Mouse (Mus musculus) limb, embryonic 14.5 days (tissue): ENCODE results near the gene Klrb1b. TPM values are rescaled to one million over a fixed set of nuclear protein-coding genes. Genes with fewer than 3 reads are reported as not detected.

Experiments
- ATAC-seq: fragments of 200-750 bp; cut with Nextera tagmentation; 2 replicates; pipeline ENCODE4 v1.8.0; 2017; ENCODE audit warnings: low read depth, moderate number of reproducible peaks, moderate TSS enrichment; ENCODE audit not compliant: low FRiP score
- DNase-seq: peaks from one replicate; pipeline ENCODE4 v3.0.0-alpha.2; 2015; ENCODE audit warnings: low spot score
- H3K27ac ChIP-seq: fragments of 300-500 bp; sonication (generic); replicated peaks from 2 replicates; pipeline ENCODE4 v1.5.1; 2014; ENCODE audit warnings: low read depth, mild to moderate bottlenecking, low read length, moderate library complexity, mixed read lengths
- H3K27me3 ChIP-seq: fragments of 300-500 bp; sonication (generic); 2 replicates; pipeline ENCODE4 v1.6.1; 2014; ENCODE audit warnings: low read length, mixed read lengths; ENCODE audit not compliant: control insufficient read depth, insufficient read depth
- H3K36me3 ChIP-seq: fragments of 300-500 bp; sonication (generic); 2 replicates; pipeline ENCODE4 v1.6.1; 2014; ENCODE audit warnings: mild to moderate bottlenecking, low read length, moderate library complexity, mixed read lengths; ENCODE audit not compliant: control insufficient read depth, insufficient read depth
- H3K4me1 ChIP-seq: fragments of 300-500 bp; sonication (generic); 2 replicates; pipeline ENCODE4 v1.6.1; 2014; ENCODE audit warnings: antibody characterized with exemption, low read length, mixed read lengths; ENCODE audit not compliant: control insufficient read depth, insufficient read depth
- H3K4me2 ChIP-seq: fragments of 300-500 bp; sonication (generic); replicated peaks from 2 replicates; pipeline ENCODE4 v1.6.1; 2014; ENCODE audit warnings: low read depth, mild to moderate bottlenecking, low read length, moderate library complexity; ENCODE audit not compliant: severe bottlenecking
- H3K4me3 ChIP-seq: fragments of 300-500 bp; sonication (generic); replicated peaks from 2 replicates; pipeline ENCODE4 v1.5.1; 2014; ENCODE audit warnings: low read length
- H3K9ac ChIP-seq: fragments of 300-500 bp; sonication (generic); 2 replicates; pipeline ENCODE4 v1.6.1; 2014; ENCODE audit warnings: mild to moderate bottlenecking, low read depth, low read length, moderate library complexity; ENCODE audit not compliant: severe bottlenecking
- H3K9me3 ChIP-seq: fragments of 300-500 bp; sonication (generic); 2 replicates; pipeline ENCODE4 v1.6.1; 2016; ENCODE audit warnings: low read length; ENCODE audit not compliant: control insufficient read depth
- POLR2A ChIP-seq: fragments of 200-500 bp; IDR thresholded peaks from 2 replicates; pipeline ENCODE4 v1.8.0; 2012; ENCODE audit warnings: inconsistent platforms, mild to moderate bottlenecking, moderate library complexity, borderline replicate concordance; ENCODE audit not compliant: insufficient read depth, insufficient read length; ENCODE audit errors: extremely low read depth
- WGBS: fragments of 180-500 bp; shearing (Covaris S2); extraction: QIAGEN DNeasy Blood & Tissue Kit; methylation state at CpG from one replicate; pipeline ENCODE4 v1.1.7; 2014; 5-methylcytosine and 5-hydroxymethylcytosine counted together
- polyA plus RNA-seq, 2 experiments: library from polyadenylated mRNA; depleted of rRNA in 1 of 2; stranded (reverse) in 1 of 2; unstranded in 1 of 2; fragments of >200 nt; fragmentation: Nextera tagmentation in 1 of 2; extraction: Ambion mirVana in 1 of 2; gene quantifications; 2 replicates each; pipeline versions ENCODE4 v1.2.1 to v1.2.3; 2012 to 2014

The Klrb1b gene
- polyA plus RNA-seq, 2 experiments = 0.23 to 0.40 TPM

GRCm38 (mm10) chr6:128765211-128765610 lies 60.9 kb downstream of the Klrb1b start:
- H3K9ac ChIP-seq = no peak overlapping the region
- no peak for ATAC-seq
- WGBS = 86% methylated on average over 1 of the region's 1 CpGs

GRCm38 (mm10) chr6:128764598-128764997 lies 61.5 kb downstream of the Klrb1b start:
- no peaks in the 10 kb centered on the region for H3K9me3 ChIP-seq
- H3K9ac ChIP-seq = no peak overlapping the region; the same call in 1 of the 2 replicates
- 19% methylated on average over 5 of the region's 5 CpGs for WGBS
- TF ChIP-seq POLR2A = no peak
- ATAC-seq (no peak), DNase-seq (no peak)
- H3K27ac ChIP-seq = no peak overlapping the region
- no peaks in the 10 kb centered on the region for H3K4me1 ChIP-seq
- H3K36me3 ChIP-seq = no peaks in the 10 kb centered on the region
- peak overlapping the region; percentile 42 for H3K4me2 ChIP-seq
- H3K4me3 ChIP-seq = peak overlapping the region; percentile 52
- no peaks in the 10 kb centered on the region for H3K27me3 ChIP-seq

More at GRCm38 (mm10) chr6:128765211-128765610, 60.9 kb downstream of the Klrb1b start:
- no peaks in the 10 kb centered on the region for H3K4me1 ChIP-seq
- H3K27ac ChIP-seq = no peak overlapping the region
- H3K27me3 ChIP-seq = no peaks in the 10 kb centered on the region
- TF ChIP-seq POLR2A = no peak
- H3K9me3 ChIP-seq = no peaks in the 10 kb centered on the region
- DNase-seq = no peak
- H3K36me3 ChIP-seq = no peaks in the 10 kb centered on the region
- H3K4me2 ChIP-seq = no peak overlapping the region
- no peak overlapping the region for H3K4me3 ChIP-seq

- WGBS = 1% methylated on average over 30 of the region's 30 CpGs
- no peaks in the 10 kb centered on the region for H3K4me1 ChIP-seq
- no peaks in the 10 kb centered on the region for H3K36me3 ChIP-seq
- ATAC-seq = peak; percentile 92
- H3K9ac ChIP-seq = peak overlapping the region; percentile 48
- H3K4me2 ChIP-seq = peak overlapping the region; percentile 63
- H3K27me3 ChIP-seq = no peaks in the 10 kb centered on the region
- H3K4me3 ChIP-seq = peak overlapping the region; percentile 52
- H3K27ac ChIP-seq = peak overlapping the region; percentile 67
- TF ChIP-seq POLR2A = no peak
- DNase-seq = peak; percentile 96
- H3K9me3 ChIP-seq = no peaks in the 10 kb centered on the region
These were observed 62.2 kb downstream of the Klrb1b start for GRCm38 (mm10) chr6:128763736-128764523.

Other genes starting within 250 kb of the Klrb1b start
- 0.10 TPM in 1 of 2 replicates, not detected in the other for gene A2ml1, start 244.7 kb downstream of the Klrb1b start, polyA plus RNA-seq (2012; rRNA removed)
- not detected in 2 replicates for gene A2ml1, start 244.7 kb downstream of the Klrb1b start, polyA plus RNA-seq (2014; fragmentation: Nextera tagmentation; extraction: Ambion mirVana)
- gene Klrb1a, start 202.8 kb downstream of the Klrb1b start, polyA plus RNA-seq (2012; rRNA removed) = not detected in 2 replicates
- not detected in 2 replicates for gene Klrb1a, start 202.8 kb downstream of the Klrb1b start, polyA plus RNA-seq (2014; fragmentation: Nextera tagmentation; extraction: Ambion mirVana)
- gene Clec2h, start 163.9 kb downstream of the Klrb1b start, polyA plus RNA-seq (2012; rRNA removed) = not detected in 2 replicates
- gene Clec2h, start 163.9 kb downstream of the Klrb1b start, polyA plus RNA-seq (2014; fragmentation: Nextera tagmentation; extraction: Ambion mirVana) = not detected in 2 replicates
- not detected in 2 replicates for gene Klrb1, start 103.3 kb downstream of the Klrb1b start, polyA plus RNA-seq (2012; rRNA removed)
- not detected in 2 replicates for gene Klrb1, start 103.3 kb downstream of the Klrb1b start, polyA plus RNA-seq (2014; fragmentation: Nextera tagmentation; extraction: Ambion mirVana)
- gene Klrb1c, start 37.1 kb downstream of the Klrb1b start, polyA plus RNA-seq (2012; rRNA removed) = 0.15 TPM in 1 of 2 replicates, not detected in the other
- gene Klrb1c, start 37.1 kb downstream of the Klrb1b start, polyA plus RNA-seq (2014; fragmentation: Nextera tagmentation; extraction: Ambion mirVana) = 0.14 TPM in 1 of 2 replicates, not detected in the other
- 0.33 TPM in 1 of 2 replicates, not detected in the other for gene Gm44511, start within 50 bp of the Klrb1b start, polyA plus RNA-seq (2012; rRNA removed)
- gene Gm44511, start within 50 bp of the Klrb1b start, polyA plus RNA-seq (2014; fragmentation: Nextera tagmentation; extraction: Ambion mirVana) = not detected in 2 replicates
- gene Clec2i, start 61.3 kb upstream of the Klrb1b start, polyA plus RNA-seq (2012; rRNA removed) = 0.16 and 0.17 TPM in 2 replicates
- gene Clec2i, start 61.3 kb upstream of the Klrb1b start, polyA plus RNA-seq (2014; fragmentation: Nextera tagmentation; extraction: Ambion mirVana) = 0.14 TPM in 1 of 2 replicates, not detected in the other
- gene BC035044, start 64.8 kb upstream of the Klrb1b start, polyA plus RNA-seq (2012; rRNA removed) = 0.67 and 0.77 TPM in 2 replicates
- gene BC035044, start 64.8 kb upstream of the Klrb1b start, polyA plus RNA-seq (2014; fragmentation: Nextera tagmentation; extraction: Ambion mirVana) = 1.2 and 1.5 TPM in 2 replicates
- gene Clec2g, start 108.0 kb upstream of the Klrb1b start, polyA plus RNA-seq (2012; rRNA removed) = 0.38 and 1.1 TPM in 2 replicates
- gene Clec2g, start 108.0 kb upstream of the Klrb1b start, polyA plus RNA-seq (2014; fragmentation: Nextera tagmentation; extraction: Ambion mirVana) = 0.70 and 1.7 TPM in 2 replicates
- 0.10 and 0.15 TPM in 2 replicates for gene Klrb1f, start 219.6 kb upstream of the Klrb1b start, polyA plus RNA-seq (2012; rRNA removed)
- not detected in 2 replicates for gene Klrb1f, start 219.6 kb upstream of the Klrb1b start, polyA plus RNA-seq (2014; fragmentation: Nextera tagmentation; extraction: Ambion mirVana)